Mouse (Mus musculus): ENCODE measurements at regions not wholly inside any gene's neighbourhood (a gene's known extent, or its start where the extent isn't known, plus 50 kb on each side); places are given as distances from the start of the nearest gene placed in this dataset.

- Histone ChIP-seq H3K27ac (replicated peaks; ENCODE audit: low read depth, low read length) (no peak overlapping the region), H3K4me1 (ENCODE audit: control insufficient read depth, insufficient read depth, insufficient read length, low read length) (peaks cover 11% of the 10 kb centered on the region; the same call in 1 of the 2 replicates), H3K4me3 (ENCODE audit: insufficient read depth, low read depth, low read length) (no peak overlapping the region)
Observed at GRCm38 (mm10) chr19:32881443-32881842, 124.1 kb downstream of the Pten start.

DNA sequence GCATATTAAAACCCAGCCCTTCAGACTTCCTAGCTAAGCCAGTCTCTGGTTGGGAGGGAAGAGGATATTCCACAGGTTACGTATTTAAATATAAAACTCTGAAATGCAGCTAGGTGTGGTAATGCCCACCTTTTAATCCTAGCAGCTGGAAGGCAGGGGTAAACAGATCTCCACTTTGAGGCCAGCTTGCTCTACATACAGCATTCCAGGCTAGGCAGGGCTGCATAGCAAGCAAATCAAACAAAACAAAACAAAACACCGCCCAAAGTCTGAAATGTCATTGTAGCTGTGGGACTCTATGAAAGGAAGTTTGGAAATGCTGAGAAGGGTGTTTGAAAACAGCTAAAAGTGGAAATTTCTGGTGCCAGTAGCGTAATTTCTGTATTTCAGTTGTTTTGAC is 127.0 kb downstream of the Pten start:
- Histone ChIP-seq H3K27ac (replicated peaks; ENCODE audit: low read depth, low read length) (peak overlapping the region; percentile 94), H3K4me1 (ENCODE audit: control insufficient read depth, insufficient read depth, insufficient read length, low read length) (peaks cover 11% of the 10 kb centered on the region; the same call in 1 of the 2 replicates), H3K4me3 (ENCODE audit: insufficient read depth, low read depth, low read length) (no peak overlapping the region)

- peaks cover 11% of the 10 kb centered on the region; the same call in 1 of the 2 replicates for H3K4me1 ChIP-seq (ENCODE audit: control insufficient read depth, insufficient read depth, insufficient read length, low read length)
- H3K4me3 ChIP-seq (ENCODE audit: insufficient read depth, low read depth, low read length) = peak overlapping the region; percentile 8; the same call in 1 of the 2 replicates
- peak overlapping the region; percentile 94 for H3K27ac ChIP-seq (replicated peaks; ENCODE audit: low read depth, low read length)
Observed at GRCm38 (mm10) chr19:32885481-32886131, 128.3 kb downstream of the Pten start.

DNA sequence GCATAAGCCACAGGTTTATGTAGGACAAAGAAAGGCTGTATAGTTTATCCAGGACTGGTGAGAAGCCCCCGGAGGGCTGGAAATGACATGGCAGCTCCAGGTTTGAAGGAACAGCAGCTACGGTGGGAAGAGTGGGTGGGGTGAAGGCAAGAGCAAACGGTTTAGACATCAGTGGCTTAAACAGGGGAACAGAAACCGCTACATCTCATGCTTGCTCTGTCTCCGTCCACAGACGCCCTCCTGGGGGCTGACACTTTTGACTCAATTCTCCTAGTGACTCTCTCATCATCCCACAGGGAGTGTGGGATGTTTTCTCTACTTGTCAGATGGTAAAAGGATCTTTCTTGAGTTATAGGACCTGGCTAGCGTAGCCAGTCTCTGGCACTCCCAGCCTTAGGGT is 129.9 kb downstream of the Pten start:
- H3K4me3 ChIP-seq (ENCODE audit: insufficient read depth, low read depth, low read length) = no peak overlapping the region
- no peak overlapping the region for H3K27ac ChIP-seq (replicated peaks; ENCODE audit: low read depth, low read length)
- peaks cover 11% of the 10 kb centered on the region; the same call in 1 of the 2 replicates for H3K4me1 ChIP-seq (ENCODE audit: control insufficient read depth, insufficient read depth, insufficient read length, low read length)

DNA sequence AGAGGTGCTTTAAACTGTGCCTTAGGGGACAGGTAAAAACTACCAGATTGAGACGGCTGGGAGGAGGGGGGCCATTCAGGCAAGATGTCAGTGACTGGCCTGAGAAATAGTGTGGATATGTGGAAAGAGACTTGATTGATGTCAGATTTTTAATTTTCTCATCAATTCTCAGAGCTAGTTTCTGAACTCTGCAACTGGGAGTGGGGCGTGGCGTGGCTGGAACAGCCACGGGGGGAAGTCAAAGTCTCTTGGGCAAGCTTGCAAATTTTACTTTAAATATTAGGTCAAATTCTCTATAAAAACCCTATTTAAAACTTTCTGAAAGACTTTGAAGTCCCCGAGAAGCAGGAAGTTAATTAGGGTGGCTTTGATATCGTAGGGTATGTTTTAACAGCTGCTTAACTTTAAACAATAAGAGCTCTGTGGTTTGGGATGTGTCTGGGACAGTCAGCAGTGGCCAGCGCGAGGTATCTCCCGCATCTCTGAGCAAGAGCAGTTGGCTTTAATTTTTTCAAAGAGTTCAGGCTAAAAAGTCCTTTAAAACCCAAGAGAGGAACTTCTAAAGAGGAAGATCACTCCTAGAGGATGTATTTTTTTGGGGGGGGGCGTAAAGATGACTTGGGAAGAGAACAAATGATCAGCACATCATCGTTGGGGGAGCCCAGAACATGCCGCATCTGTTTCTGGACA is 131.5 kb downstream of the Pten start:
- Histone ChIP-seq H3K4me3 (ENCODE audit: insufficient read depth, low read depth, low read length) (no peak overlapping the region), H3K27ac (replicated peaks; ENCODE audit: low read depth, low read length) (no peak overlapping the region), H3K4me1 (ENCODE audit: control insufficient read depth, insufficient read depth, insufficient read length, low read length) (peaks cover 8% of the 10 kb centered on the region; the same call in 1 of the 2 replicates)

DNA sequence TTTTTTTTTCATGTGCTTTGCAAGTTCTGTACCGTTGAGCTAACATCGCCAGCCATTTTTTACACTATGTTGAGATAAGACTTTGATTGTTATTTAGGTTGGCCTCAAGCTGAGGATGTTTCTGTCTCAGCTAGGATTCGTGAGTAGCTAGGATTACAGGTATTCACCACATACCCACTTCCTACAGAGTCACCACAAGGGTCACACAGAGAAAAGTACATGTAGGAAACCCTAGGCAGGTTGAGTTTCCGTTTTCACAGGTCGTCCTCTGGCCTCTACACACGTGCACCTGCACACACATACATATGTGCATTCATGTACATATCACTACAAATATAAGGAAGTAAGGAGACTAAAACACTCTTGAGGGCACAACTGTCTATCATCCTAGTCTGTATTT is 133.5 kb downstream of the Pten start:
- Histone ChIP-seq H3K4me3 (ENCODE audit: insufficient read depth, low read depth, low read length) (no peak overlapping the region), H3K4me1 (ENCODE audit: control insufficient read depth, insufficient read depth, insufficient read length, low read length) (peaks cover 3% of the 10 kb centered on the region; the same call in 1 of the 2 replicates), H3K27ac (replicated peaks; ENCODE audit: low read depth, low read length) (no peak overlapping the region)

GRCm38 (mm10) chr19:32892469-32892868 is 135.2 kb downstream of the Pten start:
- H3K4me1 ChIP-seq (ENCODE audit: control insufficient read depth, insufficient read depth, insufficient read length, low read length) = no peaks in the 10 kb centered on the region
- no peak overlapping the region for H3K27ac ChIP-seq (replicated peaks; ENCODE audit: low read depth, low read length)
- H3K4me3 ChIP-seq (ENCODE audit: insufficient read depth, low read depth, low read length) = no peak overlapping the region

- H3K27ac ChIP-seq (replicated peaks; ENCODE audit: low read depth, low read length) = peak overlapping the region; percentile 18; the same call in 1 of the 2 replicates
- peaks cover 23% of the 10 kb centered on the region; the same call in 1 of the 2 replicates for H3K4me1 ChIP-seq (ENCODE audit: control insufficient read depth, insufficient read depth, insufficient read length, low read length)
- H3K4me3 ChIP-seq (ENCODE audit: insufficient read depth, low read depth, low read length) = no peak overlapping the region
Observed at GRCm38 (mm10) chr19:32903454-32904108, 146.3 kb downstream of the Pten start.

DNA sequence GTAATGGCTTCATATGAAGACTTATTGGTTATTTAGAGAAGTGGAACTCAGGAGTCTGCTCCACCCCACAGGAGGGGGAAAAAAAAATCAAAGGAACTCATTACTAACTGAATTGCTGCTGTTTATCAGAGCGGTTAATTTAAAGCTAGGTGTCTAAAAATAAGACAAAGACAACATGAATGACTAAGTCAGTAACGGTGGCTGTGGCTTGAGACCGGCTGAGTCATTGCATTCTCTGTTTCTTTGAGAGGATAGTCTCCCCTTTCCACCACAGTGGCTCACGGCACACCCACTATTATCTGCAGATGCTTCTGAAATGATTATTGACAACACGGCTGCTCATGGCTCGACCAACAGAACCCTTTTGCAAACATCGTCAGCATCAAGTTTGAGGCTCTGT is 147.2 kb downstream of the Pten start:
- H3K4me1 ChIP-seq (ENCODE audit: control insufficient read depth, insufficient read depth, insufficient read length, low read length) = peaks cover 23% of the 10 kb centered on the region; the same call in 1 of the 2 replicates
- no peak overlapping the region for H3K4me3 ChIP-seq (ENCODE audit: insufficient read depth, low read depth, low read length)
- H3K27ac ChIP-seq (replicated peaks; ENCODE audit: low read depth, low read length) = peak overlapping the region; percentile 73

DNA sequence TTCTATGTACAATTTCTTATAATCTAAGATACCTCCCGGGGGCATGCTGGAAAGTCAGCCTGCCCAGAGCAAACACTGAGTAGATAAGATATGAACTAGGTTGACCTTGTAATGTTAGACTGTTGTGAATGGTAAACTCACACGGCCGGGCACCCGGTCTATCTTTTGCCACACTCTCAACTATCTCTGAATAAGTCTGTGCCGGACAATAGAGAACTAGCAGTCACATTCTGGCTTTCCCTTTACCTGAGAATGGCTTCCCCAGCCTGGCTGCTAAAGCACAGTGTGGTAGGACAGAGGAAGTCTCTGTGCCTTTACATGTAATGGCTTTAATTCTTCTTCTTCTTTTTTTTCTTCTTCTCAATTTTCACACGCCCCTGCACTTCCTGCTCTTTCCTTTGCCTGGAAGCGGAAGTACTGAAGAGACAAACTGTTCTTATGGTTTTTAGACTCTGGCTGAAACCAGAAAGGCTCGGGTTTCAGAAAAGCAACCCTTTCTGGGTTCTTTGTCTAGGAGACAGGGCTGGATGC is 148.7 kb downstream of the Pten start:
- H3K4me3 ChIP-seq (ENCODE audit: insufficient read depth, low read depth, low read length) = no peak overlapping the region
- peaks cover 23% of the 10 kb centered on the region; the same call in 1 of the 2 replicates for H3K4me1 ChIP-seq (ENCODE audit: control insufficient read depth, insufficient read depth, insufficient read length, low read length)
- peak overlapping the region; percentile 67 for H3K27ac ChIP-seq (replicated peaks; ENCODE audit: low read depth, low read length)

DNA sequence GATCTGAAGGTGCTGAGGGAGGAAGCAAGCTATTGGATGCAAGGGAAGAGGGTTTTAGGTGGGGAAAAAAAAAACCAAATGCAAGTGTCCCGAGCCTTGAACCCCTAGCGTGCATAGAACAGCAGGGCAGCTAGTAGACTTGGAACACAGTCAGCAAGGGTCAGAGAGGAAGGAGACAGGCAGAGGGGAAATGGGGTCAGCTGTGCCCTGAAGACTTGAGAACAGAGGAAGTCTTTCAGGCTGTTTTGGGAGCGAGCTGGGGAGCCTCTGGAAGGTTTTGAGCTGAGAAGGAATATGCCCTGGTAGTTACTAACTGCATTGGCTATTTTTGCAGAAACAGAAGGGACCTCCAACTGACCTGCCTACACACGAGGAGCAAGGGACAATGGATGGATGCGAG is 149.5 kb downstream of the Pten start:
- H3K4me1 ChIP-seq (ENCODE audit: control insufficient read depth, insufficient read depth, insufficient read length, low read length) = peaks cover 23% of the 10 kb centered on the region; the same call in 1 of the 2 replicates
- H3K4me3 ChIP-seq (ENCODE audit: insufficient read depth, low read depth, low read length) = no peak overlapping the region
- no peak overlapping the region; the same call in 1 of the 2 replicates for H3K27ac ChIP-seq (replicated peaks; ENCODE audit: low read depth, low read length)

DNA sequence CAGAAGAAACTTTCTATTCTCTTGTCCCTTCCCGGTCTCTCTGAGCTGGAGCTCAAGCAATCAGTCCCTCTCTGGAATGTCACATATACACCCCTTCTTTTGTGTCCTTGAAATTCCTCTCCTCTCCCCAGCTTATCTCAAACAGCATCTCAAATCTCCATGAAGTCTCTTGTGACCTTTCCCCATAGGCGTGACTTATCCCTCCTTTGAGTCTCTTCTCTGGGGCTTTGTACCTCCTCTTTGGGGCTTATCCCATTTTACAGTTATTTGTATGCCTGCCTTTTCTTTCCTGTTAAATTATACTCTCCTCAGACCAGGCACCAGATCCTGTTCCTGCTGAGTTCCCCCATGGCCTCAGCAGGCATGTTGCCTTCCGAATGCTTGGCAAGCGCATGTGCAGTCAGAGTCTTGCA is 152.8 kb downstream of the Pten start:
- H3K4me1 ChIP-seq (ENCODE audit: control insufficient read depth, insufficient read depth, insufficient read length, low read length) = peaks cover 12% of the 10 kb centered on the region
- H3K4me3 ChIP-seq (ENCODE audit: insufficient read depth, low read depth, low read length) = no peak overlapping the region
- H3K27ac ChIP-seq (replicated peaks; ENCODE audit: low read depth, low read length) = no peak overlapping the region

GRCm38 (mm10) chr19:32912323-32912722 is 155.0 kb downstream of the Pten start:
- Histone ChIP-seq H3K4me3 (ENCODE audit: insufficient read depth, low read depth, low read length) (no peak overlapping the region), H3K27ac (replicated peaks; ENCODE audit: low read depth, low read length) (no peak overlapping the region), H3K4me1 (ENCODE audit: control insufficient read depth, insufficient read depth, insufficient read length, low read length) (no peaks in the 10 kb centered on the region; the same call in 1 of the 2 replicates)

GRCm38 (mm10) chr19:32916507-32917280 is 159.4 kb downstream of the Pten start:
- Histone ChIP-seq H3K4me3 (ENCODE audit: insufficient read depth, low read depth, low read length) (no peak overlapping the region), H3K4me1 (ENCODE audit: control insufficient read depth, insufficient read depth, insufficient read length, low read length) (no peaks in the 10 kb centered on the region; the same call in 1 of the 2 replicates)

More at GRCm38 (mm10) chr19:32916507-32917280, 159.4 kb downstream of the Pten start:
- H3K27ac ChIP-seq (replicated peaks; ENCODE audit: low read depth, low read length) = no peak overlapping the region

All from brown adipose tissue, adult 24 weeks (tissue).